22 mouse cellular contexts compared by ENCODE assay signal in the genomic region with DNA sequence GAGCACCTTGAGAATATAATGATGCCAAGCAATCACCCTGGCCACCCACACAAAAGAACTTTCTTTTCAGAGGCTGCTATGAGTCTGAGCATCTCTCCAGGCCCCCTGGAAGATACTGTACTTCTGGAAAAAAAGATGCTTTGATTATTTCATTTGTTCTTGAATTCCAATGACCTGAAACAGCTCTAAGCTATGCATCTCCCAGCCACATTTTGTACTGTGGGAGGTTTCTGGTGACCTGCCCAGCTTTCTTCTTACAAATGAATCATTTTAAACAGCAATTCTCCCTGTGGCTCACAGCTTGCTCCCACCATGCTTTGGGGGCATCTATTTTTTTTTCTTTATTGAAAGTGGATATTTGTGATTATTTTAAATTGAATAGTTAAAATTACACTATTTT. TPM values are rescaled to one million over a fixed set of nuclear protein-coding genes. Genes with fewer than 3 reads are reported as not detected.
DNase-seq lines count a peak whose midpoint lies in the region.
"Had no signal": no experiment of that assay in that cellular context is flagged by ENCODE, and none has a peak within 500 bp of the region (broad histone marks: within the 10 kb centered on the region; RNA-seq: fewer than 3 reads in every experiment).

No protein-coding gene starts in this region.

- peak; percentile 4 to 5 for DNase-seq in layer of hippocampus, adult 8-10 months (ENCODE audit: low spot score in 2 of 2)
- no peak for DNase-seq in layer of hippocampus, postnatal 25 days (ENCODE audit: extremely low spot score in 1 of 2, low spot score in 1 of 2)
- peak; percentile 5 for DNase-seq in right cerebral cortex, postnatal 14 days
- no peak for DNase-seq in right cerebral cortex, postnatal 4 days
- DNase-seq in fibroblast of lung, adult 2 months (ENCODE audit: low read depth): peak; percentile 27
- no peak for DNase-seq in thymus, postnatal 0 days (ENCODE audit: low spot score)
- DNase-seq: adrenal gland, adult 8-10 months; cerebellum, adult 11 months; cerebellum, adult 9-10 months; embryo, embryonic 11 days; heart, postnatal 14 days; kidney, adult 18-20 months; kidney, postnatal 25 days; lung, adult 18-20 months; lung, postnatal 4 days; spleen, adult 18-20 months; thymus, adult 18-20 months; thymus, postnatal 4 days had no signal

RNA-seq across cellular contexts. Expression of a gene that starts 56.9 kb away (rescaled TPM):
- total RNA-seq in layer of hippocampus, adult 8-10 months (2022): not detected
- total RNA-seq in layer of hippocampus, postnatal 25 days (2021): not detected
- polyA plus RNA-seq in thymus, postnatal 0 days (2015; fragmentation: Nextera tagmentation; extraction: Ambion mirVana): 0.41 and 0.52 TPM in 2 replicates
- total RNA-seq: CH12.LX; gastrocnemius, adult 8-10 months had no signal
- polyA plus RNA-seq: C2C12; gonadal fat pad, adult 2 months had no signal

Comparison
In these comparisons a context has a peak if more than half of its experiments do, and no peak if none do; other contexts are left out.
1. DNase-seq: peak in layer of hippocampus, adult 8-10 months (2 of 2), right cerebral cortex, postnatal 14 days (single experiment) and fibroblast of lung, adult 2 months (single experiment); none in layer of hippocampus, postnatal 25 days (0 of 2), right cerebral cortex, postnatal 4 days (single experiment) and thymus, postnatal 0 days (single experiment).